13 mouse cellular contexts compared by ENCODE assay signal in the genomic region with DNA sequence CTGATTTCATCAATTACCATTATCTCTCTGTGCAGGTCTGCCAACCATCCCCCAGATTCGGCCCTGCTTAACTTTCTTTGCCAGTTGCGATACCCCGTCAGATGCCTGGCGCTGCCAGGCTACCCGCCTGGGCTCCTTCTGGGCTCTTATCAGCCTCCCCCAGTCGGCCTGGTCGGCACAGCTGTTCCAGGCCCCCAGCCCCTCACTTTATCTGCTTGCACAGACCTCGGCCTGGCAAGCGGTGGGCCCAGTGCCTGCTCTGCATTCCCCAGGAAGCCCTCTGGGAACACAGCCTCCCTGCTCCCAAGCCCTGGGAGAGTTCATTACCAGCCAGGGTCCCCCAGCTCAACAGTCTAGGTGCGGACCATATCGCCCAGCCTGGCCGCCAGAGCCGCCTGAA.
DNase-seq lines count a peak whose midpoint lies in the region; ATAC-seq and TF ChIP-seq lines count a peak whose summit lies in the region.
"Had no signal": no experiment of that assay in that cellular context is flagged by ENCODE, and none has a peak within 500 bp of the region (broad histone marks: within the 10 kb centered on the region; RNA-seq: fewer than 3 reads in every experiment).

No protein-coding gene starts in this region.

- H3K4me1 ChIP-seq in forebrain, embryonic 10.5 days = peaks cover 100% of the 10 kb centered on the region
- peaks cover 39% of the 10 kb centered on the region for H3K4me1 ChIP-seq in forebrain, postnatal 0 days (ENCODE audit: insufficient read depth)
- peaks cover 3 to 30% of the 10 kb centered on the region in 2 experiments; a peak in 3 of 4 replicates for H3K4me1 ChIP-seq in ES-E14 (ENCODE audit: control insufficient read depth in 2 of 2, insufficient read depth in 2 of 2, low read length in 2 of 2, poor library complexity in 1 of 2)
- H3K4me1 ChIP-seq in forebrain, embryonic 12.5 days = peaks cover 94% of the 10 kb centered on the region
- peaks cover 82% of the 10 kb centered on the region for H3K4me1 ChIP-seq in limb, embryonic 14.5 days (ENCODE audit: control insufficient read depth, insufficient read depth, low read length)

- H3K27ac ChIP-seq in forebrain, embryonic 10.5 days = peak overlapping the region; percentile 93
- no peak overlapping the region for H3K27ac ChIP-seq in forebrain, postnatal 0 days (ENCODE audit: low read depth, low read length)
- no peak overlapping the region for H3K27ac ChIP-seq in ES-E14 (ENCODE audit: insufficient read depth, low read depth, low read length, poor library complexity, severe bottlenecking)
- peak overlapping the region; percentile 85 for H3K27ac ChIP-seq in forebrain, embryonic 12.5 days
- H3K27ac ChIP-seq in limb, embryonic 14.5 days (replicated peaks; ENCODE audit: low read depth, low read length) = peak overlapping the region; percentile 73
- H3K27ac ChIP-seq: macrophage had no signal

- 22% methylated on average over 13 of the region's 13 CpGs for WGBS in forebrain, embryonic 10.5 days
- WGBS in forebrain, postnatal 0 days = 28% methylated on average over 13 of the region's 13 CpGs
- 18% methylated on average over 13 of the region's 13 CpGs for WGBS in forebrain, embryonic 12.5 days
- WGBS in limb, embryonic 14.5 days = 27% methylated on average over 13 of the region's 13 CpGs

- no peak for ATAC-seq in forebrain, postnatal 0 days
- ATAC-seq in forebrain, embryonic 12.5 days (ENCODE audit: low FRiP score) = no peak
- no peak for ATAC-seq in limb, embryonic 14.5 days (ENCODE audit: low FRiP score, low read depth)
- no peak for ATAC-seq in granulocyte monocyte progenitor cell, adult 5-6 weeks (replicated peaks; ENCODE audit: poor library complexity, severe bottlenecking)

- H3K9me3 ChIP-seq in forebrain, embryonic 10.5 days = no peaks in the 10 kb centered on the region
- no peaks in the 10 kb centered on the region for H3K9me3 ChIP-seq in forebrain, postnatal 0 days (ENCODE audit: low read length)
- no peaks in the 10 kb centered on the region for H3K9me3 ChIP-seq in ES-E14 (ENCODE audit: control insufficient read depth, insufficient read depth, low read depth, low read length)
- no peaks in the 10 kb centered on the region for H3K9me3 ChIP-seq in forebrain, embryonic 12.5 days
- no peaks in the 10 kb centered on the region for H3K9me3 ChIP-seq in limb, embryonic 14.5 days (ENCODE audit: control insufficient read depth, low read length)

- no peak overlapping the region for H3K9ac ChIP-seq in forebrain, postnatal 0 days
- H3K9ac ChIP-seq in ES-E14 (ENCODE audit: insufficient read depth, low read depth, low read length, poor library complexity, severe bottlenecking) = peak overlapping the region; percentile 26
- H3K9ac ChIP-seq in forebrain, embryonic 12.5 days = peak overlapping the region; percentile 47; the same call in 1 of the 2 replicates
- peak overlapping the region; percentile 34; the same call in 1 of the 2 replicates for H3K9ac ChIP-seq in limb, embryonic 14.5 days (ENCODE audit: low read depth, low read length, severe bottlenecking)

- H3K4me3 ChIP-seq in forebrain, embryonic 10.5 days = peak overlapping the region; percentile 33; the same call in 1 of the 2 replicates
- H3K4me3 ChIP-seq in forebrain, postnatal 0 days (ENCODE audit: low read depth, low read length) = no peak overlapping the region
- H3K4me3 ChIP-seq in ES-E14 (ENCODE audit: insufficient read depth in 1 of 2, low read depth in 1 of 2, low read length in 2 of 2, poor library complexity in 1 of 2, severe bottlenecking in 1 of 2) = peak overlapping the region; percentile 23 to 30; a peak in 1 of 4 replicates
- no peak overlapping the region for H3K4me3 ChIP-seq in forebrain, embryonic 12.5 days (replicated peaks)
- no peak overlapping the region for H3K4me3 ChIP-seq in limb, embryonic 14.5 days (replicated peaks; ENCODE audit: low read length)

- TF ChIP-seq CTCF in forebrain, postnatal 0 days (IDR thresholded peaks at IDR 0.05; ENCODE audit: low read depth) = no peak

- TF ChIP-seq POLR2A in limb, embryonic 14.5 days (IDR thresholded peaks at IDR 0.05; ENCODE audit: borderline replicate concordance, extremely low read depth, insufficient read depth, insufficient read length) = no peak

- peaks cover 10% of the 10 kb centered on the region; the same call in 1 of the 2 replicates for H3K36me3 ChIP-seq in forebrain, embryonic 10.5 days (replicated peaks)
- no peaks in the 10 kb centered on the region for H3K36me3 ChIP-seq in forebrain, postnatal 0 days (ENCODE audit: insufficient read depth)
- no peaks in the 10 kb centered on the region for H3K36me3 ChIP-seq in ES-E14 (ENCODE audit: control insufficient read depth, insufficient read depth, low read length, poor library complexity, severe bottlenecking)
- H3K36me3 ChIP-seq in forebrain, embryonic 12.5 days (replicated peaks) = no peaks in the 10 kb centered on the region
- no peaks in the 10 kb centered on the region for H3K36me3 ChIP-seq in limb, embryonic 14.5 days (ENCODE audit: control insufficient read depth, insufficient read depth, low read length)

- no peak overlapping the region for H3K4me2 ChIP-seq in forebrain, postnatal 0 days (ENCODE audit: low read depth)
- H3K4me2 ChIP-seq in forebrain, embryonic 12.5 days = peak overlapping the region; percentile 13; the same call in 1 of the 2 replicates
- H3K4me2 ChIP-seq in limb, embryonic 14.5 days (replicated peaks; ENCODE audit: low read depth, low read length, severe bottlenecking) = 0 out of 2 replicates have a peak overlapping the region, but pooled peaks have one; percentile 20

- H3K27me3 ChIP-seq in forebrain, embryonic 10.5 days (ENCODE audit: poor library complexity, severe bottlenecking) = no peaks in the 10 kb centered on the region
- H3K27me3 ChIP-seq in forebrain, postnatal 0 days (ENCODE audit: insufficient read depth, low read length) = no peaks in the 10 kb centered on the region
- no peaks in the 10 kb centered on the region for H3K27me3 ChIP-seq in forebrain, embryonic 12.5 days
- H3K27me3 ChIP-seq in limb, embryonic 14.5 days (ENCODE audit: control insufficient read depth, insufficient read depth, low read length) = no peaks in the 10 kb centered on the region

- in situ Hi-C loops in ES-E14 (cut with MboI; ENCODE audit: low sequenced_read_pairs in 2 of 2, unreplicated experiment in 2 of 2) = no loop called here

- DNase-seq in forebrain, embryonic 10.5 days (ENCODE audit: extremely low spot score, low spot score) = peak; percentile 37
- no peak for DNase-seq in forebrain, postnatal 0 days
- DNase-seq in ES-E14 (ENCODE audit: low read depth, low spot score) = no peak
- DNase-seq in limb, embryonic 14.5 days (ENCODE audit: low spot score) = no peak
- no peak for DNase-seq in testis, postnatal 10 days (ENCODE audit: low spot score)
- no peak for DNase-seq in layer of hippocampus, adult 8-10 months (ENCODE audit: low spot score in 2 of 2)
- DNase-seq: B cell, adult 2 months; cerebellum, adult 8-10 months; gastrocnemius, postnatal 36 days; spleen, adult 18-20 months had no signal

TF ChIP-seq in ES-E14, 5 proteins besides CTCF, POLR2A, EP300 and RAD21:
- no peak for TF ChIP-seq MAFK (IDR thresholded peaks at IDR 0.05; ENCODE audit: insufficient read depth, low read depth, low read length)
- no peak for TF ChIP-seq HCFC1 (IDR thresholded peaks at IDR 0.05; ENCODE audit: borderline replicate concordance, insufficient read depth, low read length)
- no peak for TF ChIP-seq ZC3H11A (IDR thresholded peaks at IDR 0.05; ENCODE audit: borderline replicate concordance, low read depth, low read length)
- TF ChIP-seq CHD2 (IDR thresholded peaks at IDR 0.05; ENCODE audit: low read depth, low read length) = no peak
- no peak for TF ChIP-seq ZNF384 (IDR thresholded peaks at IDR 0.05; ENCODE audit: low read depth, low read length)

Comparison
In these comparisons a context has a peak if more than half of its experiments do, and no peak if none do; other contexts are left out.
1. H3K27ac ChIP-seq: peak in forebrain, embryonic 10.5 days (single experiment), forebrain, embryonic 12.5 days (single experiment) and limb, embryonic 14.5 days (single experiment); none in forebrain, postnatal 0 days (single experiment) and ES-E14 (single experiment).
2. H3K4me3 ChIP-seq: peak in forebrain, embryonic 10.5 days (single experiment) and ES-E14 (2 of 2); none in forebrain, postnatal 0 days (single experiment), forebrain, embryonic 12.5 days (single experiment) and limb, embryonic 14.5 days (single experiment).